Mouse (Mus musculus) brain, adult 2 months (tissue): ENCODE results near the gene Golph3.
"Not testable (repeated sequence)": the region's sequence is repeated elsewhere in the genome, so short reads cannot be mapped to it uniquely, and the experiment has no call there.

Experiments used
- DNase-seq: peaks from one replicate; pipeline ENCODE4 v3.0.0; 2011; ENCODE audit warnings: low read depth, low spot score

Golph3 gene

DNA sequence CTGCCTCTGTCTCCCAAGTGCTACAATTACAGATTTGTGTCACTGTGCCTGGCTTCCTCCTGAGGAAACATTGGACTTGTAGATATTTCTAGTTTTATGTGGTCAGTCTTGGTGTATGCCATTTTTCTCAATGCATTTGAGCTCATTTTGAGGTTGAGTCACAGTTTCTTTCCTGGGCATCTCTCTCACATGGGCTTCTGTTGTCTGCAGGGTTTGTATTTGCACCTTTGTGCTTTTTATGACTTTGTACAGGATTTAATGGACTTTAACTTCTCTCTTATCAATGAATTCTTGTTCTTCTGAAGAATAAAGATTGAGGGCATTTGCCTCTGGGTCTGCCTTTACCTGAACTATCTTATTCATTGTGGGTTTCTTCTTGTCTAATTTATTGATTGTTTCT, 36.2 kb downstream of the Golph3 start:
- no peak for DNase-seq

DNA sequence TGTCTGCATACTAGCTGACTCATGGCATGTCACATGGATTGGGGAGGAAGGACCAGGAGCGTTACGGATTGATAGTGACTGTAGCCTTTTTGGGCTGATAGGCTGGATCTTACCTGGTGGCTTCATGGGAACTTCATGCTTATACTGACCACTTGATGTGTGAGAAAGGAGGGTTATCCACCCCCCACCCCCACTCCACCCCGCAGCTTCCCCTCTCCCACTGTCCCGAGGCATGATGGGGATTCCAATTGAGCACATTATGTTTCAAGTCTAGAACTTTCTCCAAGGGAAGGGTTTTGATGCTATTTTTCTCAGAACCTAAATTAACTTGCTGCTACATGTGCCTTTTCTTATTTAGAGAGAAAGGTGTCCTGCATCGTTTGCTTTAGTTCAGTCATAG, 37.1 kb downstream of the Golph3 start:
- DNase-seq: no peak

DNA sequence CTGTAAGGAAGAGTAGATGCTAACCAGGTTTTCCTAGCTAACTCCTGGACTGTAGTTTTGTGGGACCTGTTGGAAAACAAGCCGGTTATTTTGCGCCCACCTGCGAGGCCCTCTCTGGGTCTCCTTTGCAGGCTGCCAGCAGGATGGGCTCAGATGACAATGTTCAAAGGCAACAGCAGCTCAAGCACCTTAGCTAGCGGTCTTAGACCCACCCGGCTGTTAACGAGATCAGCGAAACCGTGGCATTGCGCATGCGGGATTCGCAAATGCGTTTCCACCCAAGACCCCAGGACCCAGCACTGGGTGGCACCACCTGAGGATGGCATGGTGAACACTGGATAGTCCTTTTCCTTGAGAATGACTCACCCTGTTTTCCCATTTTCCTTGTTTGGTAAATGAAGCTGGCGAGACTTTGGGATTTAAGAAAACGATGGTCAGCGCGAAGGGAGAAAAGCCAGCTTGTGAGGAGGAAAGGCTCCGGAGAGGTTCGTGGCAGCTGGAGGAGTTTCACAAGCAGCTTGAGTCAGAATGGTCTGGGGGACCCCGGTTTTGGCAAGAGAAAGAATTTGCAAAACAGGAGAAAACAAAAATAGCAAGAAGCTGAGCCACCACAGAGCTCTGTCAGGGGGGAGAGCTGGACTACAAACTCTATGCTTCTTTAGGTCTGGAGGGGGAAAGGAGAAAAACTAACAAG, 39.4 kb downstream of the Golph3 start:
- DNase-seq: peak; percentile 19

DNA sequence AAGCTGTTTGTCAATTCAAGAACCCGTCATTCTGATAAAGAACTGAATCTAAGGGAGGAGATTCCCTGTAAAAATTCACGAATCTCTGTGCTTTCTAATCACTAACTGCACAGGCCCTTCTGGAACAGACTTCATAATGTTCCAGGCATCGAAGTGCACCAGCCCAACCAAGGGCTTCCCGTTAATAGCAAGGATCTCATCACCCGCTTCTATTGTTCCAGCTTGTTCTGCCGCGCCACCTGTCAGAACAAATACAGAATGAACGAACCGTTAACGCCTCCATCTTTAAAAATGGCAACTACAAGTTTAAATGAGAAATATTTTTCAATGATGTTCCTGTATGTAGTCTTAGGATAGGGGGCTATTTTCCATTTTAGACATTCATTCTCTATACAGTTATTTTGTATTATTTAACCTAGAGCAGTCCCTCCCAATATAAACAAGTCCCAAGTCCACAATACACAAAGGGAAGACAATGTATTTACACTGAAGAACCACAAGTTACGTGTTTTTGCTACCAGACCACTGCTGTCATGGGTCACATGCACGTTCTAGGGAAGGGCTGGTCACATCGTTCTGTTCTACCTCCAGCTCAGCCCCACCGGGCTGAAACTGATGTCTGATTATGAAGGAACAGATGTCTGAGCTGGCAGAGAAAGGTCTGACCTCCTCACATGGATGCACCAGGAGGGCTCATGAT, 40.9 kb downstream of the Golph3 start:
- DNase-seq: peak; percentile 33

DNA sequence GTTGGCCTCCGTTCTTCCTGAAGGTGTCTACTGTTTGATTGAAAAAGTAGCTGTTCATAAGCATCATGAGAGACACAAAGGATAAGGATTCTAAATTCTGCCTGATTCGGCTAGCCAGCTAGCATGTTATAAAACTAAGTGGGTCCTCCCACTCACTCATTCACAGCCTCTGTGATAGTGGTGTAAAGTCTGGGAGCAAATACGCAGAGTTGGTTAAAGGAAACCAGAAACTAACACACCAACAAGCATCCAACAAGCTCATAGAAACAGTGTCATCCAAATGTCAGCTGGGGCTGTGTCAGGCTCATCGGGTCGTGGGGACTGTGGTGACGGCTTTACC, 41.4 kb downstream of the Golph3 start:
- DNase-seq: peak; percentile 68

DNA sequence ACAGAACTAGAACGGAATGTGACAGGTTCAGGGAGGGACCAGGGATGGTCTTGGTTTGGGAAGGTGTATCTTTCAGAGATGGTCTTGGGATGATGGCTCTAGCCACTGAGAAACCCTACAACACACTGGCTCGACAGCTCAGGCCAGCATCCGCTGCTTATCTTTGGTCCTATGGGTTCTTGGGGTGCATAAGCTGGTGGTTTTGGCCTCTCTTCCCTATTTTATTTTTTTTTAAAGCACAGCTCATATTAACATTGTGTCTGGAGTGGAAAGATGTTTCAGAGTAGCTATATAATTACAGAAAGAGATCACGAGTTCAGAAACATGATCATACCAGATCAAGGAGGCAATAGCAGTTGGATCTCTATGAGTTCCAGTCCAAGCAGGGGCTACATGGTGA, 42.8 kb downstream of the Golph3 start:
- no peak for DNase-seq

DNA sequence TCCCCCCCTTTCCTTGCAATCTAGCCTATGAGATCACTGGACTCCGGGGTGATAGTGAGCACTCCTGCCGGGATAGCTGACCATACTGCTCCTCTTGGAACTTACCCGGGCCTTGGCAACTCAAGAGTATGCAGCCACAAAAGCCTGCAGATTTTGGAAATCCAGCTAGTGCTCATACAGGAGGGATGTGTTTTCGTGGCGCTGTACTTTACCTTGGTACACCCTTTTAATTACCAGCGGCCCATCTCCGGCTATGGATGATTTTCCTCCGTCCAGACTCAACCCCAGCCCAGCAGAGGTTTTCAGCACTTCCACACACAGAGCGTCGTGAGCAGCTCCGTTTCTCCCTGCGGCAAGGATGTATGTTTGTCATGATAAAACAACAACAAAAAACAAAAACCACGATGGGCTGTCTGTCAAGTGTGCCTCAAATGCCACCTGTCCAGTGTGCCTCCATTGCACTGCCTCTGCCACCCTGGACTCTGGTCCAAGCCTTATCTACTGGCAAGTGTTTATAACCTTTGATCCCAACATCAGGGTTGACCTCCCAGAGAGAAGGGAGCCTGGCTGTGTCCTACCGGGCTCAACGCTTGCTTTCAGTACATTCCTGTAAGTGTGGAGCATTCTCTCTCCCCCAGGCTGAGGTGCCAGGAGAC, 44.3 kb downstream of the Golph3 start:
- DNase-seq: no peak

DNA sequence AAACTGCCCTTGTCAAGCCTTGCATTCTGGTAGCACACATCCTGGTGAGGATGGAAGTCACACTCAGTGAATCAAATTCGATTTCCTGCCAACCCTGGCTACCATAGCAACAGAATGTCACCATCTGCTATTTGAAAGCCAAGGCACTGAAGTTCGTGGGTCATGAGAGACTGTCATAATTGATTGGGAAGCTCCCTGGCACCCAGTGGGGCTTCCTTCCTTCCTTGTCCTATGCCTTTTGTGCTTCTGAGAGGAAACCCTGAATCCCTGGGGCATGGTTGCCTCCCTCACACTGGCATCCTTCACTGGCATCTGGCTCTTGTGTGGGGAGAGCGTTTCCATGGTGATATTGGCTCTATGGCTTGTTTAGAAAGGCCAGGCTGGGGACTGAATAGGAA, 44.8 kb downstream of the Golph3 start:
- DNase-seq: peak; percentile 93

DNA sequence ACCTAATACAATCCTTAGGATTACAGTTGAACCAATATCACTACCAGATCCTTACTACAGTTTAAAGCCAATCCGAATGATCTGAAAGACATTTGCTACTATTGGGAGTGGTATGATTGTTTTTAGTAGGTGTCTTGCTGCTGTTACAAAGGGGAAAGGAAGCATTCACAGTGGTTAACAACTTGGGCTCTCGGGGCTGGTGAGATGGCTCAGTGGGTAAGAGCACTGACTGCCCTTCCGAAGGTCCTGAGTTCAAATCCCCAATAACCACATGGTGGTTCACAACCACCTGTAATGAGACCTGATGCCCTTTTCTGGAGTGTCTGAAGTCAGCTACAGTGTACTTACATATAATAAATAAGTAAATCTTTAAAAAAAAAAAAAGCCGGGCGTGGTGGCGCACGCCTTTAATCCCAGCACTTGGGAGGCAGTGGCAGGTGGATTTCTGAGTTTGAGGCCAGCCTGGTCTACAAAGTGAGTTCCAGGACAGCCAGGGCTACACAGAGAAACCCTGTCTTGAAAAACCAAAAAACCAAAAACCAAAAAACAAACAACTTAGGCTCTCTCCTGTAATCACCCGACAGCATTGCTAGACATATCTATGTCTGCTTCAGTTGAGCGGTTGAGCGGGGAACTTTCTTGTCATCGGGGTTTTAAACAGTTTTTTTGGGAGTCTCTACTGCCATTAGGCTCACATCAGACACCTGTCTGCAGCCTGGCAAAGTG, 45.5 kb downstream of the Golph3 start:
- not testable (repeated sequence) for DNase-seq

DNA sequence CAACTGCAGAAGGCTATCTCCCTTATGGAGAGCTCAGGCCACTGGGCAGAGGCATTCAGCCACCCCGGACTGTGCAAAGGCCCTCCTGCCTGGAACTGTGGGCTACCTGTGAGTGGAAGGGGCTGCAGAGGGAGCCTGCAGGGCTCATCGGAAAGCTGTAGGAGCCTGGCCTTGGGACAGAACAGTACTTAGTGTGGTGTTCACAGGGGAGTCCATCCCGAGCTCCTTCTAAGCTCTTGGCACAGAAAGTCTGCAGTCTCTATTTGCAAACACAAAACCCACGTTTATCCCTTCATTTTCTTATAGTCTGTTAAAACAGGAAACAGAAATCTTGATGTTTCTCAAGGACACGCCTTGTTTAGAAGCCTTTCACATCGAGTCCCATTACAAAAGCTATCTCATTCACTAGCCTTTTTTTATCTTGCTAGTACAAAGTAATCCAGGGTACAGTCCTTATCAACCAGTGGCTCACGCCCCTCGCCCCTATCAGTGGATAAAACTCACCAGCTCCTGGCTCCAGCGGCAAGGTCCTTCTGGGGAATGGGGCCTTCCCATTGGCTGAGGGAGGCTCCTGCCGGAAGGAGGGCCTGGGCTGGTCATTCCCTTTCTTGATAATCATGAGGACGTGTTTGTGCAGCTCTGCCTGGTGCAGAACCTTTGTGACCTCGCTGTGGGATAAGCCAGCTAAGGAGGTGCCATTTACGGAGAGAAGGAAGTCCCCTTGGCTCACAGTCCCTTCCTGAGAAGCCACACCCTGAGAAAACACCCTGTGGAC, 46.2 kb downstream of the Golph3 start:
- no peak for DNase-seq

DNA sequence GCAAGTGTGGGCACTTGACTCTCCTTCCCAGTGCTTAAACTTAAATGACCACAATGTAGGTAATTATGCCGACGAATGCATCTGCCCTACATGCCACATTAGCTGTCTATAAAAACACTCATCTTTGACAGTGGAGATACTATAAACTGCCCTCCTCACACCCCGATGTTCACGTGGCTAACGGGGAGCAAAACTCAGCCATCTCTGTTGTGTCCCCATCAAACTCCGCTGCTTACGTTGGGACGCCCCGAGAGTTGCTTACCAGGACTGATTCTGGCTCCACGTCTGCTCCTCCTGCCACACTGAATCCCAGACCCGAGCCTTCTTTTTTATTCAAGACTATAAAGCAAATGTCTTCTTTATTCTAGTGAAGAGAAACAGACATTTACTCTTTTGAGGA, 47.1 kb downstream of the Golph3 start:
- no peak for DNase-seq

DNA sequence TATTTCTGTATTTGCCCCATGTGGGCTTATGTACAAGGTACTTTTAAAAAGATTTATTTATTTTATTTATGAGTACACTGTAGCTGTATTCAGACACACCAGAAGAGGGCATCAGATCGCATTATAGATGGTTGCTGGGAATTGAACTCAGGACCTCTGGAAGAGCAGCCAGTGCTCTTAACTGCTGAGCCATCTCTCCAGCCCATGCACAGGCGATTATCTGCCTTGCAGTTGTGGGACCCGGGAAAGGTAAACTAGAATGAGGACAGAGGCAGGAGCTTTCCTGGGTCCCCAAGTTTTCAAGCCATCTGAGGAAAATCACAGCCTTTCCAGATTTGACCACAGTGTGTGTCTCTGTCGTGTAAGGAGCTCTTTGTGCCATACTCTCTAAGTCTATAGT, 47.6 kb downstream of the Golph3 start:
- DNase-seq: no peak

DNA sequence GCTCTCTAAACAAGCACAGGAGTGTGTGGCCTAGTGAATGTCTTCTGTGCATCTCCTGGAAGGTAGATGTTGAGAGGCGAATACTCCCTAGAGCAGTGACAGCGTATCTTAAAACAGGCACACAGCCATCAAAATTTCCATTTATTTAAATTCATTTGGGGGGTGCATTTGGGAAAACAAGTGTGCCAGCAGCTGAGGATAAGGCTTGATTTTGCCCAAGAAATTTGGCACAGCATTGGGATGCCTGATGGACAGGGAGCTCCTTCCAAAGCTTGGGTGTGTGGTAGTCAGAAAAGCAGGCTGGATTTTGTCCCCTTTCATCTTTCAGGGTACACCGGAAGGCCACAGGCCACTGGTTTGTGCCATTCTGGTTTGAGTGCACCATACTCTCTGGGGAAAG, 48.8 kb downstream of the Golph3 start:
- no peak for DNase-seq

DNA sequence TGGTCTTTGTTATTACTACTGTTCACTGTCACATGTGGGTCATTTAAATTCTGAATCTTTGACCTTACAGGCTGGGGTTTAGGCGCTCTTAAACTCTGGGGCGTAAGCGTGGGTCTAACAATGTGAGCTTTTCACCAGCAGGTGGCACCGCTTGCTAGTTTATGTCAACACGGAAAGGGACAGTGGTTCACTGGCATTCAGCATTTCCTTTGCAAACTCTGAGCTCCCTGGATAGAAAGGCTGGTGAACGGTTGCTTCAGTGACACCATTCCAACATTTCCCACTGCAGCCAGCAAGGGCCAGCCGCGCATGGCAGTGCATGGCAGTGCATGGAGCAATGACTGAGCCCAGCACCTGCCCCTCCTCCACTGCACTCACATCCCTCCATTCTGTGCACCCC, 49.9 kb downstream of the Golph3 start:
- DNase-seq: peak; percentile 92

DNA sequence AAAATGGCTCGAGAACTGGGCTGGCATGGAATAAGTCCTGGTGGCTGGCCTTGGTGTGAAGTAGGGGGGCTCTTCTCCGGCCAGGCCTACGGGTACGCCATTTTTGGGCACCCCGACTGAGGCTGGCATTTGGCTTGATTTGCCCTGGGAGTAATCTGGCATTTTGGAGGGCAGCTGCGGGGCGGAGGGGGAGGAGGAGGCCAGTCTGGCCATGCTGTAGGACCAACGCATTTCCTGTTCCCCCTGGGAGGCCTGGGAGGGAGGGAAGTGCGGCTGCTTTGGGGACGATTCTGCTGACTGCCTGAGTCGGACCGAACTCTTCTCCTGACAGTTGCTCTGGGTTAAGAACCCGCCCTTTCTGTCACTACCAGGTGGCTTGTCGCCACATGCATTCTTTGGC, 52.2 kb downstream of the Golph3 start:
- no peak for DNase-seq

DNA sequence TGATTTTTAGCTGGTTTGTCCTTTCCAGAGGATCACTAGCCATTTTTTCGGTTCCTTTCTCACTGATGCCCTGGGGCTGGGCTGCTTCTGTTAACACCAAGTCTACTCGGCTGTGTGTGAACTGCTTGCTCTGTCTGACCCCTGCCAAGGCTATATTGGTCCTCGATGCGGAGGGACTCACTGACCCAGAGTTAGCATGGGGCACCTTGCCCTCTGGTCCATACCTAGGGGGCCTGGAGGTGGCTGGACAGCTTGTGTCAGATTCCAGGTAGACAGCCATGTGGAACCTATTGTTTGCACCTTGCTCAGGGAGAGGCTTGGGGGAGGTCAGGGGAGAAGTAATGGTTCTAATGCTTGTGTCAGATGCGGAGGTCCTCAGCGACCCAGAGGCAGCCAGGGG, 52.7 kb downstream of the Golph3 start:
- DNase-seq: no peak

DNA sequence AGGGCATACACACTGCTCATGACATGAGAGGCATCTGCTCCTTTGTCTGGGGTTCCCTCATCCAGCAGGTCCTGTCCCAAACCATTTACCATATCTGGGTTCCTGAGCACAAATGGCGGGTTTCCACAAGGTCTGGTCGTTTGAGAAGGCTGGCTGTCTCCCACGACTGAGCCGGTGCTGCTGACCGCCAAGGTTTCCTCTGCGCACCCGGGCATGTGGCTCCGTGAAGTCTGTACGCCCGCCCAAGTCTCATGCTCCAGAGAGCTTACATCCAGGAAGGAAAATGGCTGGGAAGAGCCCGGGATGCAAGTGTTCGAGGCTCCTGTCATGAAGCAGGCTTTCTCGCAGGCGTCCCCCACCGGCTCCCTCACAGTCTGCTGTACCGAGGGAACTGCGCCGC, 53.7 kb downstream of the Golph3 start:
- DNase-seq: no peak

DNA sequence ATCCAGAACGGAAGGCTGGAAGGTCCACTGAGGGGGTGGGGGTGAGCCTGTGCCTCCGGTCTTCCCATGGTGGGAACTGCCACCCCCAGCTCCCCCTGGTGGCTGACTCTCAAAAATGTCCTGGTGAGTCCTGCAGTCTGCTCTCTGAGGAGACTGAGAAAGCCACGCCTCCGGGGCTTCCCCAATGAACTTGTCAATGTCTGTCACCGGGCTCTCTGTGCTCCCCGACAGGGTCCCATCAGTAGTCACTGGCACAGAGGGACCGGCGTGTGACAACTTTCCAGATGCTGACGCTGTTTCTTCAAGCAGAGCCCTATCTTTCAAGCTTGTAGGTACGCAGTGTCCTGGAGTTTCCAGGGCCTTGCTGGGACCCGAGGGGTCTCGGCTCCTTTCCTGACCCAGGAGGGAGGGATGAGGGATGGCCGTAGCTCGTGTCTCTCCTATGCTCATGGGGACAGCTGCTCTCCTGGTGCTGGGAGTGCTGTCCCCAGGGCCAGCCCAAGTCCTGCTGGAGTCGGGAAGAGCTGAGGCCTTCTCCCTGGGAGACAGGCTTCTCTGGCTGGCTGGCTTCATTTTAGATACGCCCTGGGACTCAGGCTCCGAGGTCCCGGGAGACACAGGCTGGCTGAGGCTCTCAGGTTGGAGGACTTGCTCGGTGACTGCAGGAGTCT, 54.5 kb downstream of the Golph3 start:
- DNase-seq: peak; percentile 70

DNA sequence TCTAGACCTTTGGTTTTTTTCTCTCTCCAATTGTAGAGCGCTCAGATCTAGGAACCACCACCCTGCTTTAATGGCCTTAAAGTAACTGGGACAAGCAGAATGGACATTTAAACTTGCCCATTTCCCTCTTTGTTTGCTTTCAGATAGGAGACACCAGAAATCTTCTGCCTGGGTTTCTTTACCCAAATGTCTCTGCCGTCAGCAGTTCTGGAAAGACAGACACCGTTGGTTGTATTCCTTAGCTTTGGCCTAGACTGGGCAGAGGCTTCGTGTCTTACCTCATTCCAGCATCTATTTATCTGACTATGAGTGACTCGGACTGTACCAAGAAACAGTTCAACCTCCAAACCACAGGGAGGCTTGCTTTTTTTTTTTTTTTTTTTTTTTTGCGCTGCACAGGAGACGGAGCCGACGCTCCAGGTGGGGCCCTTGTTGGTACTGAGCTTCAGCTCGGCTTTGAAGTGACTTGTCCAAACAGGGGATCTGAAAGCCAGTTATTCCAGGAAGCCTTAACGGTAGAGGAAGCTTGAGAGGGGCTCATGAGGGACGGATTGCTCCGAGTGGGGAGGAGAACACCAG, 55.3 kb downstream of the Golph3 start:
- DNase-seq: no peak

DNA sequence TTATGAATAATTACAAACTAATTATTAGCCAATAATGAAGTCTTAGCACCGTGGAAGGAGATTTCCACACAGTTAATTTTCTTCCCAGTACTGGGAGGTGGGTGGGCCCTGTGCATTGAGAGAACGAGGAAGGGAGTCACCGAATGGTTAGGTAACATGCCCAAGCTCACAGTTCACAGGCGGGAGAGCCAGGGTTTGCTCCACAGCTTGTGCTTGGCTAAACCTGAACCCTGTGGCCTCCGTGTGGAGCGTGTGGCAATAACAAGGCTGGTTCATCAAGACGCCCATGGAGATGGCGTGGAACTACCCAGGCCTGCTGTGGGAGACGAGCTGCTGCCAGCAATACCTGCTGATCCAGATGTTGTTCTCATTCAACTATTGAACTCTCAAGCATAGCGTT, 56.5 kb downstream of the Golph3 start:
- no peak for DNase-seq

DNA sequence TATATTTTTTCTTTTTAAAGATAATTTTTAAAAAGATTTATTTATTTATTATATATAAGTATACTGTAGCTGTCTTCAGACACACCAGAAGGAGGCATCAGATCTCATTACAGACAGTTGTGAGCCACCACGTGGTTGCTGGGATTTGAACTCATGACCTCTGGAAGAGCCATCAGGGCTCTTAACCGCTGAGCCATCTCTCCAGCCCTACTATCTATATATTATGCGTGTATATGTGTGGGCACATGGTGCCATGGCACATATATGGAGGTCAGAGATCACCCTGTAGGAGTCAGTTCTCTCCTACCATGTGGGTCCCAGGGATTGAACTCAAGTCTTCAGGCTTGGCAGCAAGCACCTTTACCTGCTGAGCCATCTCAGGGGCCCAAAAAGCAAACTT, 58.8 kb downstream of the Golph3 start:
- DNase-seq: no peak
